Mouse (Mus musculus) sigmoid colon, adult 10 weeks (tissue): ENCODE results near the gene Ptdss2. TPM values are rescaled to one million over a fixed set of nuclear protein-coding genes. Genes with fewer than 3 reads are reported as not detected.

Experiments used
- polyA plus RNA-seq: library from polyadenylated mRNA; stranded (reverse); fragments of 350-450 nt; fragmentation: Illumina TruSeq; extraction: RNeasy Lipid Tissue Mini Kit (QIAGEN cat#74804); gene quantifications from one replicate; pipeline ENCODE4 v1.2.3, GENCODE M21; 2014; ENCODE audit warnings: low read depth, low replicate concordance

Ptdss2 gene
- 17.4 TPM for polyA plus RNA-seq

DNA sequence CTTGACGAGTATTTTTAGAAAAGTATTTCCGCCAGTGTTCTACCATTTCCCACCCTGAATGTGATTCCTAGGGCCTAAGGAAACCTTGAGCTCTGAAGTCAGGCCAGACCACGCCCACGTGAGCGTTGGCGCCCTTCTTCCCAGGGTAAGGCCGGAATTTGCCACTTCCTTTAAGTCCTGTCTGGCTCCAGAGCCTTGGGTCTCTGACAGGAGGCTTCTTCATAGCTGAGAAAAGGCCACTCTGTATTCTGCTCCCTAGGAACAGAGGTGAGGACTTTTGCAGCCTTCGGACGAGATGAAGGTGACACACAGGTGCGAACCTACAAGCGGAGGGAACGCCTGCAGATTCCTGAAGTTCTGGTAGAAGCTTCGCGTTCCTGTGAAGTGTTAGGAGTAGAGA is at the start of gene Ptdss2:
Gene Ptdss2 (plus strand): TSS at position 138 of the 400 bp plus-strand sequence.

DNA sequence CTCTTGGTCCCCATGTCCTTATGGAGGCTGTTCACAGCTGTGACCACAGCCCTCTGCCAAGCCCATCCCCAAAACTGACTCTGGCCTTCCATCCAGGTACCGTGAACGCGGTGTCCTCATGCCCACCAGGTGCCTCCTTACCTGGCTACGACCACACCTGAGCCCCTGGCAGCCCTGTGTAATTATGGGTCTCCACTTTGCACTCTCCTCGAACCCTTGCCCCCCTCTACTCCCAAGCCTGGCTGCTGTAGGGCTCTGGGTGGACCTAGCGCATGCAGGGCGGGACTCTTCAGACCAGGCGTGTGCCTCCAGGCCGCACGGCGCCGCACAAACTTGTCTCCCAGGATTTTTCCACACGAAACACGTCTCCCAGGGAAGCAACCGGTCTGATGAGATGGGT is 44.3 kb upstream of the Ptdss2 start, which contains the start of gene Pkp3:
Gene Pkp3 (plus strand): TSS at position 378 of the 400 bp plus-strand sequence.

DNA sequence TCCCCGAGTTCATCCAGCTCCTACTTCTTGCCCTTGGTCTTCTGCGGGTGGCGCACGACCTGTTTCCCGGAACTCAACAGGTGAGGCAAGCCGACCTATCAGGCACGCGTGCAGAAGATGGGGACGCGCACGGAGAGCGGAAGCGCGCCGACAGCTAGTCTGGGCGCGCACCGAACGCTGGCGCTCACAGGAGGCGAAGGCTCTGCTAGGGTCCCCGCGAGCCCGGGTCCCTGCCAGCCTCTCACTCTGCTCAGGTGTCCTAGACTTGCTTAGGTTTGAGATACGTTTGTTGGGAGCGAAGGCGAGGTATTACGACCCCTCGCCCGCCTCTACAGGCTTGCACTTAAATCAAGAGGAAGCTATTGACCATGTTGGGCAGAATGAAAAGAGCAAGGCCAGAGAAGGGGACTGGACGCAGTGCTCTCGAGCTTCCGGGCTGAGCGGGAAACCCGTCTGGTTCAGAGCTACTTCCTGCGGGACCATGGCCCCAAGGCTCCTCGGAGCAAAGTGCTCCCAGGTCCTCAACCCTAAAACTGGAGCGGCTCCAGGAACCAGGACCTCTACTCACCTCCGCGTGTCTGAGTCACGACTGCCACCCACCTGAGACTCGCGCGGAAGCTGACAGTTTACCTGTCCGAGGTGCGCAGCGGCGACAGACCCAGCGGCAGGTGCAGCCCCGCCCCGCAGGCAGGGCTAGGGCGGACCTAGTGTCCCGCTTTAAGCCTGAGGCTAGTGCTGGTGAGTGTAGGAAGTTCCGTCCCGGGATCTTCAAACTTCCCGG is 22.1 kb upstream of the Ptdss2 start, which contains the start of gene Sigirr:
Gene Sigirr (minus strand): TSS at position 662 of the 781 bp plus-strand sequence.

DNA sequence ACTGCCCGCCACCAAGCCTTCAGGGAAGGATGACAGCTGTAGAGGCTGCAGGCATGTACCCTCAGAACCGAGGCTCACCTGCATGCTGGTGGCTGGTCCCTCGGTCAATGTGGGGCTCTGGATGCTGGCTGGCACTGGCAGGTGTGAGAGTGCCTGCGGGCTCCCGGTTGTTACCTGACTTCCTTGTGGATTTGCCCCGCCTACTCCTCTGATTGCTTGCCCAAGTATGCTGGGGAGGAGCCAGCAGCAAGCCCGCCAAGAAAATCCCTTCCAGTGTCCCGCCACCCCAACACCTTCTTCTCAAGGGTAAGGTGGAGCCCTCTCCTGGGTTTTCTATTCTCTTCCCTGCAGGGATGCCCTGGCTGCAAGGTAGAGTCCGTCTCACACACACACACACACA is 4.5 kb upstream of the Ptdss2 start, which contains the start of gene Ano9:
Gene Ano9 (minus strand): TSS at position 171 of the 400 bp plus-strand sequence.

DNA sequence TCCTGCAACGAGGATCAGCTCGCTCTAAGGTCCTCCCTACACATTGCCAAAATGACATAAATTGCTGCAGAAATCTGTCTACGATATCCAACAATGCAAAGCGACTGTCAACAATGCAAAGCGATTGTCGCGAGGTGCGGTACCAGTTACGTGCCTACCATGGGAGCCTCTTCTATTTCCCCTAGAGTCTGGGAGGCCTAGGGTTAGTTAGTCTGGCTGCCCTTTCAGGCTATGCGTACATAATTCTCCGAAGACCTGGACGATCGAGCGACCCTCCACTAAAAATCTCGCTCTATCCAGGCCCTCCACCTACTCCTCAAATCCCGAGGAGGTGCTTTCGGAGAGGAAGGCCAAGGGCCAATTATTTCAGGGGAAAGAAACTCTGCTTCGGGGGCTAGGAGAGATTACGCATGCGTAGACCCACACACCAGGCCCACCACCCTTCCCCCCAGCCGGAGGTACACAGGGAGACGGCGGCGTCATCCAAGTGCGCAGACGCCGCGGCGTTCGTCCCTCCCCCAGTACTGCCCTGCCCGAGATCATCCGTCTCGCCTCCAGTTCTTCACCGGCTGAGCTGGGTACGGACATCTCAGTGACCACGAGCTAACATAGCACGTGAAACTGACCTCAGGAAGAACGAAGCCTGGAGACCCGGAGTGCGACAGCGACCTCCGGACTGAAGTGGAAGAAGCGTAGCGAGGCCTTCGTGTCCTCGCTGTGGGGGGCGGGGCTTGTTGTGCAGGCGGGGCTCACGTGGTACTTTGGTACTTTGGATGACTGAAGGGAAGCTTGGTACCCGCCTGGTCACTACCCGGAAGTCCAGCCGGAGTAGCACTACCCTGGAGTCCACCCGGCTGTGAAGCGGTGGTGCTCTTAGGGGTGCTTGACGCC is 50.2 kb downstream of the Ptdss2 start, which contains the start of gene Rnh1:
Gene Rnh1 (minus strand): TSS at position 742 of the 891 bp plus-strand sequence.

DNA sequence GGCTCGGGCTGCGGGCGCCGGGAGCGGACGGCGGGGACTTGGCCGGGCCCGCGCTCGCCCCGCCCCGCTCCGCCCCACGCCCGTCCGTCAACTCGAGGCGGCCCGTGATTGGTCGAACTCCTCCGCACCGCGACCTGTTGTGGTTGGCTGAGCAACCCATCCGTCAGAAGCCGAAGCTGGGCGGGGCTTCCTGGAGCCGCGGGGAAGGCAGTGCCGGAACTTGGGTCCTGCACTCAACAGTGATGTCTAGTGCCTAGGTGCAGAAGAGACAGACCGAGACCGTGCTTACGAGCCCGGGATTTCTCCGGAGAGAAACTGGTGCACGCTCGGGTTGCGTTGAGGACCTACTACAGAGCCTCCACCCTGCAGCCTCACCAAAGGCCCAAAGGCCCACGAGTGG is 71.8 kb downstream of the Ptdss2 start, which contains the start of the genes Hras and Lrrc56:
Gene Hras (minus strand): TSS at position 58 of the 400 bp plus-strand sequence.
Gene Lrrc56 (plus strand): TSS at position 210 of the 400 bp plus-strand sequence.

Other genes starting within 250 kb of the Ptdss2 start
- 117 TPM for gene Psmd13, start 240.4 kb upstream of the Ptdss2 start, polyA plus RNA-seq
- 8.5 TPM for gene Sirt3, start 240.1 kb upstream of the Ptdss2 start, polyA plus RNA-seq
- gene Cox8b, start 221.9 kb upstream of the Ptdss2 start, polyA plus RNA-seq: not detected
- 26.6 TPM for gene Nlrp6, start 201.5 kb upstream of the Ptdss2 start, polyA plus RNA-seq
- 0.82 TPM for gene Pgghg, start 181.0 kb upstream of the Ptdss2 start, polyA plus RNA-seq
- gene Ifitm5, start 172.1 kb upstream of the Ptdss2 start, polyA plus RNA-seq: not detected
- not detected for gene Gm45717, start 166.4 kb upstream of the Ptdss2 start, polyA plus RNA-seq
- gene Ifitm2, start 166.4 kb upstream of the Ptdss2 start, polyA plus RNA-seq: 56.8 TPM
- gene Ifitm1, start 155.2 kb upstream of the Ptdss2 start, polyA plus RNA-seq: 9.0 TPM
- 7.6 TPM for gene Ifitm3, start 111.6 kb upstream of the Ptdss2 start, polyA plus RNA-seq
- gene Ifitm6, start 104.5 kb upstream of the Ptdss2 start, polyA plus RNA-seq: 1.4 TPM
- gene Gm17387, start 93.3 kb upstream of the Ptdss2 start, polyA plus RNA-seq: not detected
- 0.19 TPM for gene B4galnt4, start 61.3 kb upstream of the Ptdss2 start, polyA plus RNA-seq
- gene Pkp3, start 44.2 kb upstream of the Ptdss2 start, polyA plus RNA-seq: 0.69 TPM
- gene Sigirr, start 21.8 kb upstream of the Ptdss2 start, polyA plus RNA-seq: 2.9 TPM
- gene Ano9, start 4.6 kb upstream of the Ptdss2 start, polyA plus RNA-seq: 59.9 TPM
- gene Rnh1, start 50.5 kb downstream of the Ptdss2 start, polyA plus RNA-seq: 2.4 TPM
- gene Hras, start 71.6 kb downstream of the Ptdss2 start, polyA plus RNA-seq: 5.6 TPM
- gene Lrrc56, start 71.8 kb downstream of the Ptdss2 start, polyA plus RNA-seq: 1.1 TPM
- 0.66 TPM for gene Lmntd2, start 91.7 kb downstream of the Ptdss2 start, polyA plus RNA-seq
- gene Rassf7, start 93.5 kb downstream of the Ptdss2 start, polyA plus RNA-seq: 12.7 TPM
- gene Phrf1, start 106.4 kb downstream of the Ptdss2 start, polyA plus RNA-seq: 19.9 TPM
- gene Irf7, start 144.1 kb downstream of the Ptdss2 start, polyA plus RNA-seq: 74.8 TPM
- gene Cdhr5, start 154.4 kb downstream of the Ptdss2 start, polyA plus RNA-seq: 135 TPM
- gene Sct, start 156.8 kb downstream of the Ptdss2 start, polyA plus RNA-seq: not detected
- gene Drd4, start 169.6 kb downstream of the Ptdss2 start, polyA plus RNA-seq: not detected
- gene Deaf1, start 205.3 kb downstream of the Ptdss2 start, polyA plus RNA-seq: 1.6 TPM
- 17.6 TPM for gene Tmem80, start 205.4 kb downstream of the Ptdss2 start, polyA plus RNA-seq
- 14.2 TPM for gene Eps8l2, start 216.5 kb downstream of the Ptdss2 start, polyA plus RNA-seq